Mouse (Mus musculus) kidney, embryonic 15.5 days (tissue): ENCODE data around the gene Hsp90ab1. TPM values are rescaled to one million over a fixed set of nuclear protein-coding genes. Genes with fewer than 3 reads are reported as not detected.

Experiments
- ATAC-seq: fragments of 200-750 bp; cut with Nextera tagmentation; replicated peaks from 2 replicates; pipeline ENCODE4 v1.8.0; 2017; ENCODE audit warnings: moderate TSS enrichment; ENCODE audit not compliant: low FRiP score
- H3K27ac ChIP-seq: fragments of 300-500 bp; sonication (generic); 2 replicates; pipeline ENCODE4 v1.5.1; 2015; ENCODE audit warnings: mild to moderate bottlenecking, inconsistent platforms
- H3K27me3 ChIP-seq: fragments of 300-500 bp; sonication (generic); 2 replicates; pipeline ENCODE4 v1.6.1; 2015; ENCODE audit warnings: inconsistent platforms
- H3K36me3 ChIP-seq: fragments of 300-500 bp; sonication (generic); 2 replicates; pipeline ENCODE4 v1.6.1; 2015; ENCODE audit warnings: inconsistent platforms
- H3K4me1 ChIP-seq: fragments of 300-500 bp; sonication (generic); 2 replicates; pipeline ENCODE4 v1.6.1; 2015; ENCODE audit warnings: inconsistent platforms
- H3K4me2 ChIP-seq: fragments of 300-500 bp; sonication (generic); 2 replicates; pipeline ENCODE4 v1.6.1; 2015; ENCODE audit warnings: moderate library complexity, mild to moderate bottlenecking, inconsistent platforms
- H3K4me3 ChIP-seq: fragments of 300-500 bp; sonication (generic); replicated peaks from 2 replicates; pipeline ENCODE4 v1.5.1; 2015; ENCODE audit warnings: mild to moderate bottlenecking, inconsistent platforms
- H3K9ac ChIP-seq: fragments of 300-500 bp; sonication (generic); 2 replicates; pipeline ENCODE4 v1.6.1; 2015; ENCODE audit warnings: mild to moderate bottlenecking, inconsistent platforms
- H3K9me3 ChIP-seq: fragments of 300-500 bp; sonication (generic); replicated peaks from 2 replicates; pipeline ENCODE4 v1.6.1; 2016; ENCODE audit warnings: inconsistent platforms
- WGBS: fragments of 180-500 bp; shearing (Covaris S2); methylation state at CpG from one replicate; pipeline ENCODE4 v1.1.7; 2015; ENCODE audit warnings: mixed read lengths; 5-methylcytosine and 5-hydroxymethylcytosine counted together
- polyA plus RNA-seq: library from polyadenylated mRNA; unstranded; fragments of >200 nt; fragmentation: Nextera tagmentation; extraction: Ambion mirVana; gene quantifications from 2 replicates; pipeline ENCODE4 v1.2.1, GENCODE M21; 2015

Hsp90ab1 gene
- polyA plus RNA-seq, 1 experiment from 2014 or later = 1,940 TPM

DNA sequence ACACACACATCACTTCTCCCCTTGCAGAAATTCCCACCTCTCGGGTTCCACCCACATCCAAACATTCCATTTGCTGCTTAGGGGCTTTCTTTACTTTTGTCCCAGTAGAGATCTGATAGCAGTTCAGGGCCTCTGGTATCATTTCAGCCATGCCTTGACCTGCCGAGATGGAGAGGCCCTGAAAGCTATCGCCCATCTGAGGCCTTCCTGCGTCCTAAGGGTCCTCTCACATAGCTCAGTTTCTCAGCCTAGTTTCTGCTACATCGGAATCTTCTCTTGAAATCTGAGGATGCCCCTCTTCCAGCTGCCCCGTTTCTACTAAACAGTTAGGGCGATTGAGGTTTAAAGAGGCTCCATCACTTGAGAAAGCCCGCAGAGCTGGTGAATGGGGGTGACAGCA, 21.1 kb upstream of the Hsp90ab1 start:
- ATAC-seq = no peak
- Histone ChIP-seq H3K9me3 (no peaks in the 10 kb centered on the region), H3K4me3 (peak overlapping the region; percentile 69), H3K27me3 (no peaks in the 10 kb centered on the region), H3K4me2 (peak overlapping the region; percentile 99), H3K9ac (no peak overlapping the region), H3K4me1 (peaks cover 74% of the 10 kb centered on the region), H3K36me3 (peaks cover 7% of the 10 kb centered on the region), H3K27ac (no peak overlapping the region)
- WGBS = 38% methylated on average over 8 of the region's 8 CpGs

DNA sequence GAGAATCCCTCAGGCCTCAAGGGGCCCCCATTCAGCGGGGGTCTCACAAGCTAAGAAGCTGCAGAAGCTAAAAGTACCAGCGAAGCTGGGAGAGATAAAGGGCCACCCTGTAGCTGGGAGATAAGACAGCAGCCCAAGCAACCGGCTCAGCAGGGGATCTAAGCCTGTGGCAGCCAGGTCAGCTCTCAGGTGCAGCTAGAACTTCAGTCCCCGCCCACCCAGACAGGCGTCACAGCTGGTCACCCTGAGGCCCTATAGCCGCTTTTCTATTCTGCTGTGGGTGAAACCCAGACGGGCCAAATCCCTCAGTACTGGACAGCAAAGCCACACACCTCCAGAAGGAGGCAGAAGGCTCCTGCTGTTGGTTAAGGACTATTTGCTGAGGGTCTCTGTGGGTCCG, 20.4 kb upstream of the Hsp90ab1 start:
- peaks cover 14% of the 10 kb centered on the region for H3K36me3 ChIP-seq
- H3K4me2 ChIP-seq = peak overlapping the region; percentile 99
- H3K27me3 ChIP-seq = no peaks in the 10 kb centered on the region
- 0 out of 2 replicates have a peak overlapping the region, but pooled peaks have one; percentile 6 for H3K4me3 ChIP-seq
- H3K9me3 ChIP-seq = no peaks in the 10 kb centered on the region
- no peak for ATAC-seq
- peaks cover 70% of the 10 kb centered on the region for H3K4me1 ChIP-seq
- 0 out of 2 replicates have a peak overlapping the region, but pooled peaks have one; percentile 21 for H3K9ac ChIP-seq
- WGBS = 34% methylated on average over 8 of the region's 8 CpGs
- peak overlapping the region; percentile 49; the same call in 1 of the 2 replicates for H3K27ac ChIP-seq

DNA sequence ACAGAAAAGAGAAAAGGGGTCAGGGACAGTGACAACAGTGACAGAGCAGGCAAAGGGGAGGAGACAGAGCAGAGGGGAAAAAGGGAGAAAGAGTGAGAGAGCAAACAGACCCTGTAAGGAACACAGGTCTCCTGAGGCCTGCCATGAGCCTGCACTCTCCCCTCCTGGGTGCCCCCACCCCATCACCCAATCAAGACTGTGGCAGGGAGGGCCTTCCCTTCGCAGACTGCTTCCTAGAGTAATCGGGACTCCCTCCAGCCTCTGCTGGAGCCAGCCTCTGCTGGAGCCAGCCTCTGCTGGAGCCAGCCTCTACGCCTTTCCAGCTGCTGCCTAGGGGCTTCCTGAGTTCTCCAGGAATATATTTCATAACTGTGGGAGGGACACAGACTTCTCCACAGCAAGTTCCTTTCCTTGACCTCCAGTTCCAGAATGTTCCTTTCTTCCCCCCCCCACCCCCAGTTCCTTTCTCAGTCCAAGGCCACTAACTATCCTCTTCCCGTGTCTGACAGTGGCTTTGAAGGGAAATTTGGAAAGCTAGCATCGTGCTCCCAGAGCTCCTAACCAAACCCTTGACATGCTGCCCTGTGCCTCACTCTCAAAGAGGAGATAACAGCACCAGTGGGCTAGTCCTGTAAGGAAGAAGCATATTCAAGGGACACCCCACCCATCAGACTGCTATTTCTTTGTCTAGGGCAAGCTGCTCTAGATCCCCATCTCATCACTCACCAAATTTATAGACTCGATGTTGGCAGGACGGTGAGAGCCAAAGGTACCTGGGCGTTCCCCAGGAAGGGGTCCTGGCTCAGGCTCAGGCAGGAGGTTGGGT, 19.7 kb upstream of the Hsp90ab1 start:
- Histone ChIP-seq H3K27me3 (no peaks in the 10 kb centered on the region), H3K27ac (peak overlapping the region; percentile 49), H3K4me2 (peak overlapping the region; percentile 99), H3K9me3 (no peaks in the 10 kb centered on the region), H3K4me1 (peaks cover 70% of the 10 kb centered on the region), H3K36me3 (peaks cover 20% of the 10 kb centered on the region), H3K4me3 (0 out of 2 replicates have a peak overlapping the region, but pooled peaks have one; percentile 6), H3K9ac (peak overlapping the region; percentile 21)
- no peak for ATAC-seq
- WGBS = 50% methylated on average over 8 of the region's 8 CpGs

DNA sequence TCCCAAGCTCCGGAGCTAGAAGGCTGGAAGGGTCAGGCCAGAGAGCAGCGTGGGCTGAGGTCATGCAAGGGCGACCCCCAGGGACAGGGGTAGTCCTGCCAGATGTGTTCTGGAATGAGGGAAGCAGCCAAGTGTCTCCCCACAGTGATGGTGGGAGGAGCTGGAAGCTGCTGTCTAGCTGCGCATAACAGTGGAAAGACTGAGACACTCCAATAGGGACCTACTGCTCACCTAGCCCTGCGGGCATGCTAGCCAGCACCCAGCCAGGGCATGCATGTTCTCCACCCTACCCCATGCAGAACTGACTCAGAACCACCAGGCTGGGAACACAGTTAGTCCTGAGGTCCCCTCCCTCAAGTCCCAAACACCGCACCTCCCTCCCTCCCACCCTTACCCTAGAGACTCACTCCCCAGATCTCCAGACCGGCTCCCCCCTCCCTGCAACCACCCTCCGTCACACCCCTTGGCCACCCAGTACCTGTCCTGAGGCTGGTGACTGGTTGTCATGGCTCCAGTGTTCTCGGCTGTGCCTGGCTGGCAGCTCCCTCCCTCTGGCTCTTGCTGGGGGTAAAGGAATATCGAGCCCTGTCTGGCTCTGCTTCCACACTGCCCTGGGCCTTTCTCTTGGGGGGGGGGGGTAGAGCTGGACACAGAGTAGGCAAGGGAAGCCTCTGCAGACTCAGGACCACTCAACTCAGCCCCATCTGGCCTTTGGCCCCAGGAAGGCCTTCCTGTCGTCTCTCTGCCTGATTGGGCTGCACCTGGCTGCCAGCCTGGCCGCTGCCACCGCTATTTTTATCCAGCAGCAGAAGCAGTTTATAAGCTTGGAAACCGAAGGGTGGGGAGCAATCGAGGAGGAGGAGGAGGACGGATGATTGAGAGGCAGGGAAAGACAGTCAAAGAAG, 18.9 kb upstream of the Hsp90ab1 start:
- Histone ChIP-seq H3K4me1 (peaks cover 66% of the 10 kb centered on the region), H3K4me3 (0 out of 2 replicates have a peak overlapping the region, but pooled peaks have one; percentile 6)
- WGBS = 46% methylated on average over 16 of the region's 16 CpGs

DNA sequence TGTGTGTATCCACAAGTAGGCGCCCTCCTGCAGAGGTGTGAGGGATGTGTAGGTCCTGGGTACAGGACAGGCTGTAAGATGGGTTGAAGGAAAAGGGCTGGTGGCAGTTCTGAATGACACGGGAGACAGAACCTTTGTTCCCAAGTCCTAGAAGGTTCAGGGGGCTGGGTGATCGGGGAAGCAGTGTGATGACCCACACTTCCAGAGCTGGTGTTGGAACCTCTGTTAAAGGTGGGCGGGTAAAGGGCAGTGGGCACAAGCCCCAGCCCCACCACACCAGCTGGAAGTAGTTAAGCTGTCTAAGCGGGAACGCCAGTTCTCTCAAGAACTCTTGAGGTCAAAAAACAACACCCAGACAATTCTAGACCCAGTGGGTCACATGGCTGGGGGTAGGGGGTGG, 17.3 kb upstream of the Hsp90ab1 start:
- H3K4me1 ChIP-seq = peaks cover 58% of the 10 kb centered on the region
- H3K9ac ChIP-seq = no peak overlapping the region
- no peak overlapping the region for H3K4me2 ChIP-seq
- H3K27ac ChIP-seq = no peak overlapping the region
- 73% methylated on average over 6 of the region's 6 CpGs for WGBS
- no peaks in the 10 kb centered on the region for H3K27me3 ChIP-seq
- peaks cover 40% of the 10 kb centered on the region for H3K36me3 ChIP-seq
- H3K9me3 ChIP-seq = no peaks in the 10 kb centered on the region
- ATAC-seq = no peak
- H3K4me3 ChIP-seq = no peak overlapping the region

More for the DNA sequence above, 18.9 kb upstream of the Hsp90ab1 start:
- Histone ChIP-seq H3K9me3 (no peaks in the 10 kb centered on the region), H3K27me3 (no peaks in the 10 kb centered on the region), H3K27ac (peak overlapping the region; percentile 49), H3K4me2 (peak overlapping the region; percentile 99), H3K9ac (0 out of 2 replicates have a peak overlapping the region, but pooled peaks have one; percentile 21), H3K36me3 (peaks cover 28% of the 10 kb centered on the region)
- no peak for ATAC-seq

DNA sequence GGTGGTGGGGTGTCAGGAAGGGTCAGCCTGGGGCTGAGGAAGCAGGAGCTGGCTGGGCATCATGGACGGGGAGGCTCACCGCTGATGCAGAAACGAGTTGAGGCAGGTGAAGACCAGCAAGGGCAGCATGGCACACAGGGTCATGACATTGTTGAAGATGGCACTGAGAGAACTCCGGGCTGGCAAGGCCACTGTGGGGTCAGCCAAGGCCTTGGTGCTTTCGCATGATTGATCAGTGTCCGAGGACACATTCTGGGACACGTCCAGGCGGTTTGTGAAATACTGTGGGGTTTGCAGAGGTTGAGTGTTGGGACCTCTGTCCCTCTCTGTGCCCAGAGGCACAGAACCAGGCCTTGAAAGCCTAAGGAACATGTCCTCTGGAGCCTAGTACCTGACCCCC, 16.8 kb upstream of the Hsp90ab1 start:
- Histone ChIP-seq H3K27ac (no peak overlapping the region), H3K4me1 (peaks cover 59% of the 10 kb centered on the region), H3K9me3 (no peaks in the 10 kb centered on the region), H3K4me2 (no peak overlapping the region), H3K4me3 (no peak overlapping the region), H3K27me3 (no peaks in the 10 kb centered on the region), H3K36me3 (peaks cover 40% of the 10 kb centered on the region), H3K9ac (no peak overlapping the region)
- no peak for ATAC-seq
- WGBS = 88% methylated on average over 8 of the region's 8 CpGs

DNA sequence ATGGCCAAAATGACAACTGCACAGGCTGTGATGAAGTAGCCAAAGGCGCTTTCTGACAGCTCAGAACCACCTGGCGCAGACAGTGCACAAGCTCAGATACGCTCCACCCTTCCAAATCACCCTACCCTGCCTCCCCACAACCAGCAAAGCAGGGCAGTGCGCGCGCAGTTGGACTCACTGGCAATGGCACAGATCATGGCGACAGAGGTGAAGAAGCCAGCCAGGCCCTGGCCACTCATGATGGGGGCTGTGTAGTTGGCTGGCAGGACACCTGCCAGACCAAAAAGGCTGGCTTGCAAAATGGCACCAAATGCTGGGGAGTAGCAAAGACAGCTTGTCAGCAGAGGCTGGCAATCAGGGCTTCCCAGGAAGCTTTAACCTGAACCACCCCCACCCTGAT, 16.2 kb upstream of the Hsp90ab1 start:
- no peaks in the 10 kb centered on the region for H3K9me3 ChIP-seq
- no peak overlapping the region for H3K9ac ChIP-seq
- no peak overlapping the region for H3K4me2 ChIP-seq
- no peak for ATAC-seq
- peaks cover 59% of the 10 kb centered on the region for H3K4me1 ChIP-seq
- H3K4me3 ChIP-seq = no peak overlapping the region
- peaks cover 40% of the 10 kb centered on the region for H3K36me3 ChIP-seq
- WGBS = 95% methylated on average over 7 of the region's 7 CpGs
- H3K27ac ChIP-seq = no peak overlapping the region
- H3K27me3 ChIP-seq = no peaks in the 10 kb centered on the region

DNA sequence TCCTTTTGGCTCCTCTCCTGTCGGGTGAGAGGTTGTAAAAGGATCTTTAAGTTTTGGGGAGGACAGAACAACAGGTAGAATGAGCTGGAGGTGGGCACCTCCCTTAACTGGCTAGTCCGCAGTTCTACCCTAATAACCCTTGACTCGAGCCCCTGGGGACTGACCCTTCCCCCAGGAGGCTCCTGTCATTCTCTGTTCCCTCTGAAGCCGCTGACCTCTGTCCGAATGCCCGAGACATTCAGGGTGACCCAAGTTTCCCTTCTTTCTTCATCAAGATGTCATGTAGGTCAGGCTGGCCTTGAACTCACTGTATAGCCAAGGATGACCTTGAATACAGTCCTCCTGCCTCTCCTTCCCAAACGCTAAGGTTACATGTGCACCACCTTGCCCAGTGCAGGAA, 15.3 kb upstream of the Hsp90ab1 start:
- Histone ChIP-seq H3K27ac (no peak overlapping the region), H3K27me3 (no peaks in the 10 kb centered on the region), H3K9ac (no peak overlapping the region), H3K4me1 (peaks cover 54% of the 10 kb centered on the region), H3K9me3 (no peaks in the 10 kb centered on the region), H3K4me2 (no peak overlapping the region), H3K4me3 (no peak overlapping the region), H3K36me3 (peaks cover 40% of the 10 kb centered on the region)
- no peak for ATAC-seq
- 74% methylated on average over 7 of the region's 7 CpGs for WGBS

DNA sequence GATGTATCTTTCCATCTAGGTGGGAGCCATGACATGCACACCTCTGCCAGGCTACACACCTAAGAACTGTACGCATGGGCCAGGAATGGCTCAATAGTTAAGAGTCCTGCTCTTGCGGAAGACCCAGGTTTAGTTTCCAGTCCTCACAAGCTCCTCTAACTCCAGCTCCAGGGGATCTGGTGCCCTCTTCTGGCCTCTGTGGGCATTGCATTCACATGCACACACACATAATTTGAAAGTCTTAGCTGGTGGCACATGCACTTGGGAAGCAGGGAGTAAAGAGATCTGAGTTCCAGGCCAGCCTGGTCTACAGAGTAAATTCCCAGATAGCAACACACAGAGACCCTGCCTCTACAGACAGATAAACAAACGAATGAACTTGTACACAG, 13.4 kb upstream of the Hsp90ab1 start:
- Histone ChIP-seq H3K4me1 (peaks cover 38% of the 10 kb centered on the region), H3K27me3 (no peaks in the 10 kb centered on the region), H3K36me3 (peaks cover 40% of the 10 kb centered on the region), H3K9ac (no peak overlapping the region), H3K4me2 (no peak overlapping the region), H3K27ac (peak overlapping the region; percentile 90), H3K9me3 (no peaks in the 10 kb centered on the region), H3K4me3 (no peak overlapping the region)
- 95% methylated on average over 3 of the region's 3 CpGs for WGBS
- ATAC-seq = no peak

DNA sequence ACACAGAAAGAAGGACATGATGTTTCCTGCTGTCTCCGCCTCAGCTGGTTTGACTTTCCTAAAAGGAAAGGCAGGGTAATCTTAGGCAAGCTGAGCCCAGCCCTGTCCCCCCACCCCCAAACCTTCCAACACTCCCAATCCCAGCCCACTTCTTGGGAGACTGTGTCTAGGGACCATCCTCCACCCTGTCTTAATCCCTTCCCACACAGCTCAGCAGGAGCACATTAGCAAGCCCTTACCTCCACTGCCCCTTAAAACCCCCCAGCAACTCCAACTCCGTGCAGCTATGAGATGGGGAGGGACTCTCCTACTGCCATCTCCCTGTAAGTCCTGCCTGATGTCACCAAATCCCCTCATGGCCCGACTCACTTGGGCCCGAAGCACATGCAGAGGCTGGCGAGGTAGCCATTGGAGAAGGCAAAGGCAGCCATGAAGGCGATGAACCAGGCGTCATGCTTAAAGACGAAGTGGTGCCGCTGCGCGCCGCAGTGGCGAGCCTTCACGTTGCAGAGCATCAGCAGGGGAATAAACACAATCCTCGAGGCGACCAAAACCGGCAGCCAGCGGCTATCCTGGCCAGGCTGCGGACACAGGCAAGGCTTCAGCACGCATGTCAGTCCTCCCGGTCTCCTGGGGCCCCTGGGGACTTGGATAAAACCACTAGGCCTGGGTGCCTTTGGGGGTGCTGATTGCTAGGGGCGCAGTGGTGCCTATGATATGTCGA, 12.8 kb upstream of the Hsp90ab1 start:
- H3K36me3 ChIP-seq = peaks cover 40% of the 10 kb centered on the region
- H3K9ac ChIP-seq = no peak overlapping the region
- H3K9me3 ChIP-seq = no peaks in the 10 kb centered on the region
- H3K4me3 ChIP-seq = no peak overlapping the region
- no peaks in the 10 kb centered on the region for H3K27me3 ChIP-seq
- WGBS = 82% methylated on average over 23 of the region's 23 CpGs
- no peak; the same call in 1 of the 2 replicates for ATAC-seq
- H3K4me1 ChIP-seq = peaks cover 38% of the 10 kb centered on the region
- peak overlapping the region; percentile 13; the same call in 1 of the 2 replicates for H3K4me2 ChIP-seq
- H3K27ac ChIP-seq = peak overlapping the region; percentile 90

DNA sequence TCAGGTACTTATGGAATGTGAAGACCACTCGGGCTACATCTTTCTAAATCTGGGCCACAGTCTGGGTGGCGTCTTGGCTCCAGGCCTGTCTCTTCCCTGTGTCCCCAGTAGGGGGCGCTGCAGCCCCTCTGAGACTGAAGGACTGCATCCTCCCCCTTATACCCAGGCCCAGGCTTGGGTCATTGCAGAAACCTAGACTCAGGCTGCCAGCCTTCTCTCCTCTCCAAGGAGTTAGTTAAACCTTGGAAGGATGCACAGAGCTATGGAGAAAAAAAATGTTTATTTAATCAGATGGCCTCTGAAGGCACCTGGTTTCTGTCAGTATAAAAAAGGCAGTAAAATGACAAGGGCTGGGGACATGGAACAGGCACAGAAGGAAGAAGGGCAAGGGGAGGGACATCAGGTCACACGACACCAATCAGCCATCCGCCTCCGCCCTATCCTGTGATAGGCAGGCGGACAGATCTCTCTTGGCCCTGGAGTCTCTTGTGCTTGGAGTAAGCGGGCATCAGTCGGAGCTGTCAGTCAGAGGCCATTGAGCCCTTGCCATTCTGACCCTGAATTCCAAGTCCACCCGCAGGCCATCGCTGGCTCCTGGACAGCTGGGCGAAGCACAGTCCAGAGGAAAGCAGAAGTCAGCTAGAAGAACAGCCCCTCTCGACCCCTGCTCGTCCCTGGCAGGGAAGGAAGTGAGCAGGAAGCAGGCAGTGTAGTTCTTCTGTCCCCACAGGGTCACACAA, 12.0 kb upstream of the Hsp90ab1 start:
- peaks cover 40% of the 10 kb centered on the region for H3K36me3 ChIP-seq
- H3K4me2 ChIP-seq = peak overlapping the region; percentile 30
- H3K4me1 ChIP-seq = peaks cover 36% of the 10 kb centered on the region
- H3K4me3 ChIP-seq = no peak overlapping the region
- 15% methylated on average over 14 of the region's 14 CpGs for WGBS
- no peaks in the 10 kb centered on the region for H3K9me3 ChIP-seq
- peak overlapping the region; percentile 90 for H3K27ac ChIP-seq
- no peaks in the 10 kb centered on the region for H3K27me3 ChIP-seq
- 0 out of 2 replicates have a peak overlapping the region, but pooled peaks have one; percentile 14 for H3K9ac ChIP-seq
- ATAC-seq = peak; percentile 55
